In genomic region chr13:19236340-19236739, GRCm38 (mm10) we compare ENCODE assay signal across 9 mouse cellular contexts.
DNase-seq lines count a peak whose midpoint lies in the region; ATAC-seq and TF ChIP-seq lines count a peak whose summit lies in the region.
"Had no signal": no experiment of that assay in that cellular context is flagged by ENCODE, and none has a peak within 500 bp of the region (broad histone marks: within the 10 kb centered on the region; RNA-seq: fewer than 3 reads in every experiment).

No protein-coding gene starts in this region.

- ATAC-seq in cerebellum, adult (ENCODE audit: insufficient number of reproducible peaks, low FRiP score, low TSS enrichment), result peak; percentile 61; the same call in 1 of the 2 replicates
- peak; percentile 99 for ATAC-seq in granulocyte monocyte progenitor cell, adult 5-6 weeks (replicated peaks; ENCODE audit: poor library complexity, severe bottlenecking)
- peak; percentile 68 for ATAC-seq in liver, embryonic 14.5 days (ENCODE audit: insufficient read depth)

- no peaks in the 10 kb centered on the region for H3K36me3 ChIP-seq in liver, embryonic 14.5 days (replicated peaks; ENCODE audit: control insufficient read depth, insufficient read depth, low read depth)
- no peaks in the 10 kb centered on the region for H3K36me3 ChIP-seq in thymus, adult 2 months (ENCODE audit: control insufficient read depth, insufficient read depth, low read length)

- no peak for DNase-seq in cerebellum, adult 11 months
- DNase-seq in right cerebral cortex, adult 18-20 months, result peak; percentile 7
- DNase-seq in right cerebral cortex, postnatal 25 days, result no peak
- DNase-seq in liver, embryonic 14.5 days (ENCODE audit: low read depth in 3 of 3, low spot score in 3 of 3), result peak; percentile 20 to 28 (median 26)
- DNase-seq in thymus, adult 2 months, result peak; percentile 51
- no peak for DNase-seq in heart, adult 8-10 months (ENCODE audit: low spot score)

- H3K27me3 ChIP-seq in liver, embryonic 14.5 days (ENCODE audit: control insufficient read depth, insufficient read depth, low read length), result no peaks in the 10 kb centered on the region
- H3K27me3 ChIP-seq in thymus, adult 2 months (ENCODE audit: control insufficient read depth, insufficient read depth, low read length), result no peaks in the 10 kb centered on the region

- no peak for TF ChIP-seq EP300 in liver, embryonic 14.5 days (IDR thresholded peaks at IDR 0.05; ENCODE audit: low read depth)

- H3K9ac ChIP-seq in liver, embryonic 14.5 days (replicated peaks), result no peak overlapping the region

- TF ChIP-seq CTCF in liver, embryonic 14.5 days (IDR thresholded peaks at IDR 0.05; ENCODE audit: low read depth), result peak; percentile 74
- TF ChIP-seq CTCF in thymus, adult 2 months (IDR thresholded peaks at IDR 0.05; ENCODE audit: borderline replicate concordance, control insufficient read depth, extremely low read depth, insufficient read depth, low read length, poor library complexity), result no peak

- no peak overlapping the region for H3K4me3 ChIP-seq in liver, embryonic 14.5 days (ENCODE audit: insufficient read depth in 1 of 2, low read depth in 2 of 2, low read length in 2 of 2)
- no peak overlapping the region for H3K4me3 ChIP-seq in thymus, adult 2 months (ENCODE audit: control insufficient read depth, insufficient read depth, low read length)
- H3K4me3 ChIP-seq: erythroblast, embryonic 14.5 days had no signal

- TF ChIP-seq POLR2A in thymus, adult 2 months (IDR thresholded peaks at IDR 0.05; ENCODE audit: control insufficient read depth, extremely low read depth, insufficient read depth, low read length, poor library complexity), result no peak

- H3K4me1 ChIP-seq in liver, embryonic 14.5 days (replicated peaks; ENCODE audit: control insufficient read depth in 2 of 2, insufficient read depth in 2 of 2, low read length in 1 of 2), result peaks cover 0 to 3% of the 10 kb centered on the region in 2 experiments; a peak in 2 of 4 replicates
- no peaks in the 10 kb centered on the region for H3K4me1 ChIP-seq in thymus, adult 2 months (replicated peaks; ENCODE audit: control insufficient read depth, insufficient read depth, low read length)

- H3K9me3 ChIP-seq in liver, embryonic 14.5 days (ENCODE audit: control insufficient read depth, low read length), result no peaks in the 10 kb centered on the region

- no peak overlapping the region for H3K27ac ChIP-seq in liver, embryonic 14.5 days
- no peak overlapping the region for H3K27ac ChIP-seq in thymus, adult 2 months (ENCODE audit: control insufficient read depth, insufficient read depth, low read length)

- H3K4me2 ChIP-seq in liver, embryonic 14.5 days (ENCODE audit: low read depth), result no peak overlapping the region

Comparison
In these comparisons a context has a peak if more than half of its experiments do, and no peak if none do; other contexts are left out.
1. DNase-seq: peak in right cerebral cortex, adult 18-20 months (single experiment), liver, embryonic 14.5 days (3 of 3) and thymus, adult 2 months (single experiment); none in cerebellum, adult 11 months (single experiment), right cerebral cortex, postnatal 25 days (single experiment) and heart, adult 8-10 months (single experiment).
2. Peak in every context shown above with its lines, with median percentiles within 50 percentile points of each other: ATAC-seq.